Mouse (Mus musculus) erythroid progenitor cell, adult 5-6 weeks (primary cell): ENCODE data around the gene Mphosph9. TPM values are rescaled to one million over a fixed set of nuclear protein-coding genes. Genes with fewer than 3 reads are reported as not detected.

Experiments
- ATAC-seq: replicated peaks from 2 replicates; pipeline ENCODE4 v1.8.0; 2016; ENCODE audit warnings: moderate number of reproducible peaks, mild to moderate bottlenecking, moderate TSS enrichment, inconsistent platforms; ENCODE audit not compliant: poor library complexity, low FRiP score, severe bottlenecking
- total RNA-seq, 2 experiments: library from RNA; stranded (forward) in 1 of 2; stranded (reverse) in 1 of 2; fragments of 150-400 nt in 1 of 2; fragments of 186-747, 209-891 nt in 1 of 2; gene quantifications; 2 replicates each; pipeline versions ENCODE4 v1.2.3 to v1.2.4; 2015 to 2017; ENCODE audit warnings: low replicate concordance in 2 of 2

The Mphosph9 gene
- total RNA-seq, 2 experiments from 2014 or later, result 39.0 to 56.6 TPM

DNA sequence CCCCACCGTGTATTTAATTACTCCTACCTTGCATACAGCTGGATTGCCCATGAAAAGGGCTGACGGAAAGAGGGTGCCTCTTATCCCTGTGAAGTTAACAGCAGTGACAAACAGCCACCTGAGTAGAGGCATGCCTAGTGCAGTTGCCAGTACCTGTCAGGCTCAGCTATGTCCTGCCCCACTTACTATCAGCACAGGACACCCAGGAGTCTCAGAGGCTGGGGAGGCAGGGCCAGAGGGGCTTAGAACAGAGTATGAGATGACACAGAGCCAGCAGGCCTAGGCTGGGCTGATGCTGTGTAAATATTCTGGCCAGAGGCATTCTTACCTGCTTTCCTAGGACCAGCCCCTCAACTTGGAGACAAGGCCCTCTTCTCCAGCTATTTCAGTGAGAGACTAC, 126.2 kb downstream of the Mphosph9 start:
- ATAC-seq, result no peak

Other genes with a start within 250 kb of the Mphosph9 start
- 22.3 and 24.7 TPM in 2 replicates for gene Abcb9, start 232.2 kb downstream of the Mphosph9 start, total RNA-seq (2015; ENCODE audit: low replicate concordance)
- gene Abcb9, start 232.2 kb downstream of the Mphosph9 start, total RNA-seq (2017; ENCODE audit: low replicate concordance), result 23.8 and 25.2 TPM in 2 replicates
- 2.5 TPM in 1 of 2 replicates, not detected in the other for gene Ogfod2, start 215.7 kb downstream of the Mphosph9 start, total RNA-seq (2015; ENCODE audit: low replicate concordance)
- gene Ogfod2, start 215.7 kb downstream of the Mphosph9 start, total RNA-seq (2017; ENCODE audit: low replicate concordance), result 3.5 and 15.1 TPM in 2 replicates
- gene Arl6ip4, start 211.9 kb downstream of the Mphosph9 start, total RNA-seq (2015; ENCODE audit: low replicate concordance), result 22.6 and 57.3 TPM in 2 replicates
- gene Arl6ip4, start 211.9 kb downstream of the Mphosph9 start, total RNA-seq (2017; ENCODE audit: low replicate concordance), result 21.8 and 56.7 TPM in 2 replicates
- 0.42 and 2.5 TPM in 2 replicates for gene Pitpnm2, start 78.2 kb downstream of the Mphosph9 start, total RNA-seq (2015; ENCODE audit: low replicate concordance)
- 0.51 and 0.76 TPM in 2 replicates for gene Pitpnm2, start 78.2 kb downstream of the Mphosph9 start, total RNA-seq (2017; ENCODE audit: low replicate concordance)
- gene 2810006K23Rik, start 117 bp upstream of the Mphosph9 start, total RNA-seq (2015; ENCODE audit: low replicate concordance), result 2.9 and 8.4 TPM in 2 replicates
- 5.1 and 6.2 TPM in 2 replicates for gene 2810006K23Rik, start 117 bp upstream of the Mphosph9 start, total RNA-seq (2017; ENCODE audit: low replicate concordance)
- gene Cdk2ap1, start 35.1 kb upstream of the Mphosph9 start, total RNA-seq (2015; ENCODE audit: low replicate concordance), result 80.5 and 89.0 TPM in 2 replicates
- 70.8 and 92.4 TPM in 2 replicates for gene Cdk2ap1, start 35.1 kb upstream of the Mphosph9 start, total RNA-seq (2017; ENCODE audit: low replicate concordance)
- 43.6 and 59.9 TPM in 2 replicates for gene Sbno1, start 98.0 kb upstream of the Mphosph9 start, total RNA-seq (2015; ENCODE audit: low replicate concordance)
- 84.5 and 106 TPM in 2 replicates for gene Sbno1, start 98.0 kb upstream of the Mphosph9 start, total RNA-seq (2017; ENCODE audit: low replicate concordance)
- 307 and 377 TPM in 2 replicates for gene Kmt5a, start 112.0 kb upstream of the Mphosph9 start, total RNA-seq (2015; ENCODE audit: low replicate concordance)
- 344 and 488 TPM in 2 replicates for gene Kmt5a, start 112.0 kb upstream of the Mphosph9 start, total RNA-seq (2017; ENCODE audit: low replicate concordance)
- 7.1 and 7.9 TPM in 2 replicates for gene Rilpl2, start 150.4 kb upstream of the Mphosph9 start, total RNA-seq (2015; ENCODE audit: low replicate concordance)
- gene Rilpl2, start 150.4 kb upstream of the Mphosph9 start, total RNA-seq (2017; ENCODE audit: low replicate concordance), result 5.3 and 7.0 TPM in 2 replicates
- gene Snrnp35, start 155.2 kb upstream of the Mphosph9 start, total RNA-seq (2015; ENCODE audit: low replicate concordance), result 1.7 and 7.9 TPM in 2 replicates
- gene Snrnp35, start 155.2 kb upstream of the Mphosph9 start, total RNA-seq (2017; ENCODE audit: low replicate concordance), result 9.0 TPM in 1 of 2 replicates, not detected in the other
- not detected in 2 replicates for gene Rilpl1, start 203.4 kb upstream of the Mphosph9 start, total RNA-seq (2015; ENCODE audit: low replicate concordance)
- not detected in 2 replicates for gene Rilpl1, start 203.4 kb upstream of the Mphosph9 start, total RNA-seq (2017; ENCODE audit: low replicate concordance)
- gene Tmed2, start 212.7 kb upstream of the Mphosph9 start, total RNA-seq (2015; ENCODE audit: low replicate concordance), result 454 and 638 TPM in 2 replicates
- gene Tmed2, start 212.7 kb upstream of the Mphosph9 start, total RNA-seq (2017; ENCODE audit: low replicate concordance), result 524 and 584 TPM in 2 replicates
- gene Ddx55, start 224.9 kb upstream of the Mphosph9 start, total RNA-seq (2015; ENCODE audit: low replicate concordance), result 5.8 and 9.6 TPM in 2 replicates
- 5.0 and 10.5 TPM in 2 replicates for gene Ddx55, start 224.9 kb upstream of the Mphosph9 start, total RNA-seq (2017; ENCODE audit: low replicate concordance)